Mouse (Mus musculus): ENCODE results near the gene Pm20d2. TPM values are rescaled to one million over a fixed set of nuclear protein-coding genes. Genes with fewer than 3 reads are reported as not detected.

The Pm20d2 gene
- polyA plus RNA-seq, 1 experiment = 2.9 TPM

- 87% methylated on average over 10 of the region's 10 CpGs for WGBS
Observed at GRCm38 (mm10) chr4:33125409-33126084, 64.0 kb downstream of the Pm20d2 start.

GRCm38 (mm10) chr4:33124493-33124892 lies 65.0 kb downstream of the Pm20d2 start:
- no peak overlapping the region for H3K4me3 ChIP-seq (ENCODE audit: control insufficient read depth, insufficient read depth, low read length)
- 15% methylated on average over 6 of the region's 6 CpGs for WGBS
- 0 out of 2 replicates have a peak, but pooled peaks have one; percentile 15 for TF ChIP-seq CTCF (IDR thresholded peaks at IDR 0.05; ENCODE audit: borderline replicate concordance, control insufficient read depth, extremely low read depth, insufficient read depth, low read length, poor library complexity)
- no peak for TF ChIP-seq POLR2A (IDR thresholded peaks at IDR 0.05; ENCODE audit: control insufficient read depth, extremely low read depth, insufficient read depth, low read length, poor library complexity)
- H3K36me3 ChIP-seq (ENCODE audit: control insufficient read depth, insufficient read depth, low read length) = no peaks in the 10 kb centered on the region
- no peaks in the 10 kb centered on the region for H3K27me3 ChIP-seq (ENCODE audit: control insufficient read depth, insufficient read depth, low read length)
- no peaks in the 10 kb centered on the region for H3K4me1 ChIP-seq (replicated peaks; ENCODE audit: control insufficient read depth, insufficient read depth, low read length)
- no peak overlapping the region for H3K27ac ChIP-seq (ENCODE audit: control insufficient read depth, insufficient read depth, low read length)
- peak; percentile 61 for DNase-seq

More at GRCm38 (mm10) chr4:33125409-33126084, 64.0 kb downstream of the Pm20d2 start:
- no peak for DNase-seq
- no peak overlapping the region for H3K27ac ChIP-seq (ENCODE audit: control insufficient read depth, insufficient read depth, low read length)
- H3K27me3 ChIP-seq (ENCODE audit: control insufficient read depth, insufficient read depth, low read length) = no peaks in the 10 kb centered on the region
- no peaks in the 10 kb centered on the region for H3K36me3 ChIP-seq (ENCODE audit: control insufficient read depth, insufficient read depth, low read length)
- H3K4me1 ChIP-seq (replicated peaks; ENCODE audit: control insufficient read depth, insufficient read depth, low read length) = no peaks in the 10 kb centered on the region
- H3K4me3 ChIP-seq (ENCODE audit: control insufficient read depth, insufficient read depth, low read length) = no peak overlapping the region
- TF ChIP-seq CTCF (IDR thresholded peaks at IDR 0.05; ENCODE audit: borderline replicate concordance, control insufficient read depth, extremely low read depth, insufficient read depth, low read length, poor library complexity) (no peak), POLR2A (IDR thresholded peaks at IDR 0.05; ENCODE audit: control insufficient read depth, extremely low read depth, insufficient read depth, low read length, poor library complexity) (no peak)

Other genes starting within 250 kb of the Pm20d2 start
- 12.5 and 12.6 TPM in 2 replicates for gene Ankrd6, start 238.9 kb downstream of the Pm20d2 start, polyA plus RNA-seq (2012; rRNA removed)
- 6.8 and 9.7 TPM in 2 replicates for gene Rragd, start 206.7 kb downstream of the Pm20d2 start, polyA plus RNA-seq (2012; rRNA removed)
- gene Ube2j1, start 158.3 kb downstream of the Pm20d2 start, polyA plus RNA-seq (2012; rRNA removed) = 28.7 and 30.1 TPM in 2 replicates
- 3.0 and 3.9 TPM in 2 replicates for gene Gabrr2, start 126.7 kb downstream of the Pm20d2 start, polyA plus RNA-seq (2012; rRNA removed)
- gene Gabrr1, start 57.2 kb downstream of the Pm20d2 start, polyA plus RNA-seq (2012; rRNA removed) = 0.09 and 0.18 TPM in 2 replicates
- gene Srsf12, start 19.3 kb upstream of the Pm20d2 start, polyA plus RNA-seq (2012; rRNA removed) = 1.8 and 1.9 TPM in 2 replicates
- 250 and 410 TPM in 2 replicates for gene Pnrc1, start 100.4 kb upstream of the Pm20d2 start, polyA plus RNA-seq (2012; rRNA removed)
- gene Rngtt, start 120.6 kb upstream of the Pm20d2 start, polyA plus RNA-seq (2012; rRNA removed) = 4.2 and 5.0 TPM in 2 replicates